Mouse (Mus musculus): Measurements from ENCODE around the gene Chmp6. TPM values are rescaled to one million over a fixed set of nuclear protein-coding genes. Genes with fewer than 3 reads are reported as not detected.

The Chmp6 gene
- polyA plus RNA-seq, 1 experiment from 2014 or later, result 100 TPM

DNA sequence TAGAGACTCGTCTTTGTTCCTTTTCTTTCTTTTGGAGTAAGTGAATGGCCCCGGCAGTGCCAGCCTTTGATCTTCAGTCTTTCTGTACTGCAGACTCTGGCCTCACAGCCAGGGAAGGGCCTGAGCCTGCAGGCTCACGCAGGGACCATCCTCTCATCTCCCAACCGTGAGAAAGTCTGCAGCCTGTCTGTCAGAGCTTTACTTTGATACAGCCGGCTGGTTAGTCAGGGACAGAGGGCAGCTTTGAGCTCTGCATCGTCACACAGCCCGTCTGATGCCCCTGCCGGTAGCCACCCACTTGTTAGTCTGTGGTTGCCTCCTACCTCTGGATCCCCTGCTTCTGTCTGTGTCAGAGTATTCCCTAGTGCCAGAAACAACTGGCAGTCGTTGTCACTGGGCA lies 51.8 kb downstream of the Chmp6 start:
- H3K9ac ChIP-seq (replicated peaks; ENCODE audit: low read length), result peak overlapping the region; percentile 2; the same call in 1 of the 2 replicates
- DNase-seq, result peak; percentile 30

DNA sequence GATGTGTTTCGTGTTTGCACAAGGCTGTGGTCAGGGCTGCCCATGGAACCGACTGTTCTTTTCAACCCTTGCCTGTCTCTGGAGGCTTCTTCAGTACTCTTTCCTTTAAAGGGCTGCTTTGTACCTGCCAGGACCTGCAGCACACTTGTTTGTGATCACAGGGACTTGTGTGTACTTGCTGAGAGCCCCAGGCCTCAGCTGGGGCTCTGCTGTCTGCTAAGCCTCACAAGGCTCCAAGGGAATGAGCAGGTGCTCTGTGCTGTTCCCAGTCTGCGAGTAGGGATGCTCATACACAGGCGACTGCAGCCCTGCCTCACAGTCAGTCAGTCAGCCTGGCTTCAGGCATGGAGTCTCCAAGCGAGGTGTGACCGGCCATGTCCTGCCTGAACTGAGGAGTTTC lies 53.1 kb downstream of the Chmp6 start:
- no peak for ATAC-seq (ENCODE audit: low FRiP score, low TSS enrichment)
- no peak overlapping the region for H3K9ac ChIP-seq (replicated peaks; ENCODE audit: low read length)
- H3K27me3 ChIP-seq (ENCODE audit: control insufficient read depth, insufficient read depth, low read length), result no peaks in the 10 kb centered on the region
- DNase-seq, result no peak
- no peak overlapping the region for H3K4me2 ChIP-seq (ENCODE audit: low read length)
- no peak overlapping the region for H3K4me3 ChIP-seq (replicated peaks; ENCODE audit: low read depth, low read length)
- H3K4me1 ChIP-seq (ENCODE audit: control insufficient read depth, insufficient read depth, low read length), result peaks cover 16% of the 10 kb centered on the region
- no peak overlapping the region for H3K27ac ChIP-seq (replicated peaks; ENCODE audit: low read depth, low read length)
- WGBS, result 80% methylated on average over 6 of the region's 6 CpGs
- no peaks in the 10 kb centered on the region for H3K36me3 ChIP-seq (ENCODE audit: control insufficient read depth, insufficient read depth, low read length)
- H3K9me3 ChIP-seq (ENCODE audit: control insufficient read depth, low read length), result no peaks in the 10 kb centered on the region

More for the DNA sequence above, 51.8 kb downstream of the Chmp6 start:
- H3K4me3 ChIP-seq (replicated peaks; ENCODE audit: low read depth, low read length), result no peak overlapping the region
- H3K9me3 ChIP-seq (ENCODE audit: control insufficient read depth, low read length), result no peaks in the 10 kb centered on the region
- H3K27me3 ChIP-seq (ENCODE audit: control insufficient read depth, insufficient read depth, low read length), result no peaks in the 10 kb centered on the region
- H3K36me3 ChIP-seq (ENCODE audit: control insufficient read depth, insufficient read depth, low read length), result no peaks in the 10 kb centered on the region
- WGBS, result 5% methylated on average over 9 of the region's 9 CpGs
- no peak overlapping the region for H3K4me2 ChIP-seq (ENCODE audit: low read length)
- ATAC-seq (ENCODE audit: low FRiP score, low TSS enrichment), result no peak
- H3K27ac ChIP-seq (replicated peaks; ENCODE audit: low read depth, low read length), result peak overlapping the region; percentile 3
- H3K4me1 ChIP-seq (ENCODE audit: control insufficient read depth, insufficient read depth, low read length), result peaks cover 6% of the 10 kb centered on the region

DNA sequence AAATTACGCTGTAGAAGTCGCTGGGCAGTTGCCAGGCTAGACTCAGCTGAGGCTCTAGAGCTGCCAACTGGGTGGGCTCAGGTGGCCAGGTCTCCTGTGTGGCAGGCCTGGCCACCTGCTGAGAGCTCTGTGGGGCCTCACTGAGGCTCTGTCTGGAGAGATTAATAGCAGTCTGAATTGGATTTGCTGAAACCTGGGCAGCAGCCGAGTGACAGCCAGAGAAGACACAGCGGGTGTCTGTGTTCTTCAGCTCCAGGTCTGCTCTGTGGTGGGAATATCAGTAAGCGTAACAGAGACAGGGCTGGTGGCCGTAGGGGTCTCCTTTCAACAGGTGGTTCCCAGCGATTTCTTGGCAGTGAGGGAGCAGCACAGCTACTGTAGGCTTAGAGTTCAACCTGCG lies 54.2 kb downstream of the Chmp6 start:
- DNase-seq (no peak), ATAC-seq (ENCODE audit: low FRiP score, low TSS enrichment) (no peak)
- WGBS, result 64% methylated on average over 8 of the region's 8 CpGs
- Histone ChIP-seq H3K27me3 (ENCODE audit: control insufficient read depth, insufficient read depth, low read length) (no peaks in the 10 kb centered on the region), H3K9ac (replicated peaks; ENCODE audit: low read length) (no peak overlapping the region), H3K4me1 (ENCODE audit: control insufficient read depth, insufficient read depth, low read length) (peaks cover 18% of the 10 kb centered on the region), H3K4me3 (replicated peaks; ENCODE audit: low read depth, low read length) (no peak overlapping the region), H3K27ac (replicated peaks; ENCODE audit: low read depth, low read length) (no peak overlapping the region), H3K36me3 (ENCODE audit: control insufficient read depth, insufficient read depth, low read length) (no peaks in the 10 kb centered on the region), H3K9me3 (ENCODE audit: control insufficient read depth, low read length) (no peaks in the 10 kb centered on the region), H3K4me2 (ENCODE audit: low read length) (no peak overlapping the region)

DNA sequence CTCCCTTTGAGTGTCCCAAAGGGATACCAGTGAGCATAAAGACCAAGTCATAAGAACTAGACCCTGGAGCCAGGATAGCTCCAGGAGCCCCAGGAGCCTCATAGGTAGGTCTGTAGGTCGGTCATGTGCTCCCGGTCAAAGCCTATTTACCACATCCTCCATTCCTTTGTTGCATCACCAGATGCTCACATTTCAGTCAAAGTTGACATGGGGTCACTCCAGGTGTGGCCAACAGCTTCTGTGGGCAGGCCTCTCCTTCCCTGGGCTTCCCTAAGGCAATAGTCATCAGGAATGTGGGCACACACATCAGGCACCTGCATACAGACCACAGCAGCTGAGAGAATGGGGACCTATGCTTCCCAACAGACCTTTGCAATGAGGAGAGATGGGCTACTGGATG lies 54.7 kb downstream of the Chmp6 start:
- Histone ChIP-seq H3K4me3 (replicated peaks; ENCODE audit: low read depth, low read length) (no peak overlapping the region), H3K4me1 (ENCODE audit: control insufficient read depth, insufficient read depth, low read length) (peaks cover 18% of the 10 kb centered on the region), H3K27ac (replicated peaks; ENCODE audit: low read depth, low read length) (no peak overlapping the region), H3K9me3 (ENCODE audit: control insufficient read depth, low read length) (no peaks in the 10 kb centered on the region), H3K4me2 (ENCODE audit: low read length) (no peak overlapping the region), H3K9ac (replicated peaks; ENCODE audit: low read length) (no peak overlapping the region), H3K36me3 (ENCODE audit: control insufficient read depth, insufficient read depth, low read length) (no peaks in the 10 kb centered on the region), H3K27me3 (ENCODE audit: control insufficient read depth, insufficient read depth, low read length) (no peaks in the 10 kb centered on the region)
- DNase-seq (no peak), ATAC-seq (ENCODE audit: low FRiP score, low TSS enrichment) (no peak)
- 92% methylated on average over 2 of the region's 2 CpGs for WGBS

Other genes with a start within 250 kb of the Chmp6 start
- 11.0 and 11.2 TPM in 2 replicates for gene Baiap2, start 29.3 kb downstream of the Chmp6 start, polyA plus RNA-seq (2014; fragmentation: Nextera tagmentation; extraction: Ambion mirVana)
- 34.6 and 36.1 TPM in 2 replicates for gene Aatk, start 133.7 kb downstream of the Chmp6 start, polyA plus RNA-seq (2014; fragmentation: Nextera tagmentation; extraction: Ambion mirVana)
- gene Cep131, start 173.4 kb downstream of the Chmp6 start, polyA plus RNA-seq (2014; fragmentation: Nextera tagmentation; extraction: Ambion mirVana), result 27.6 and 31.9 TPM in 2 replicates
- 15.9 and 18.0 TPM in 2 replicates for gene Tepsin, start 185.3 kb downstream of the Chmp6 start, polyA plus RNA-seq (2014; fragmentation: Nextera tagmentation; extraction: Ambion mirVana)
- 61.2 and 61.3 TPM in 2 replicates for gene Ndufaf8, start 185.5 kb downstream of the Chmp6 start, polyA plus RNA-seq (2014; fragmentation: Nextera tagmentation; extraction: Ambion mirVana)
- 88.3 and 119 TPM in 2 replicates for gene Slc38a10, start 237.9 kb downstream of the Chmp6 start, polyA plus RNA-seq (2014; fragmentation: Nextera tagmentation; extraction: Ambion mirVana)